Comparison of ENCODE assay signal across 10 mouse cellular contexts in genomic region chr1:18106720-18107355, GRCm38 (mm10). TPM values are rescaled to one million over a fixed set of nuclear protein-coding genes. Genes with fewer than 3 reads are reported as not detected.
DNase-seq lines count a peak whose midpoint lies in the region; ATAC-seq and TF ChIP-seq lines count a peak whose summit lies in the region.
"Had no signal": no experiment of that assay in that cellular context is flagged by ENCODE, and none has a peak within 500 bp of the region (broad histone marks: within the 10 kb centered on the region; RNA-seq: fewer than 3 reads in every experiment).

No protein-coding gene starts in this region.

- no peak for TF ChIP-seq POLR2A in brain, embryonic 14.5 days (IDR thresholded peaks at IDR 0.05; ENCODE audit: borderline replicate concordance, extremely low read depth, insufficient read depth, insufficient read length, poor library complexity, severe bottlenecking)

- no peaks in the 10 kb centered on the region for H3K36me3 ChIP-seq in liver, postnatal 0 days (replicated peaks; ENCODE audit: insufficient read depth, low read length)
- H3K36me3 ChIP-seq: heart, embryonic 15.5 days; limb, embryonic 12.5 days had no signal

- DNase-seq in liver, postnatal 0 days, result no peak
- no peak for DNase-seq in liver
- peak; percentile 81 for DNase-seq in brain, embryonic 14.5 days (ENCODE audit: low read depth)
- peak; percentile 14 for DNase-seq in retina, postnatal 7 days (ENCODE audit: low read depth, low spot score)
- no peak for DNase-seq in spleen, postnatal 10 days (ENCODE audit: low spot score in 2 of 2)
- DNase-seq in T-cell, adult 2 months (ENCODE audit: low spot score), result no peak

- TF ChIP-seq CTCF in liver, postnatal 0 days (IDR thresholded peaks at IDR 0.05; ENCODE audit: low read depth), result peak; percentile 30
- TF ChIP-seq CTCF in brain, embryonic 14.5 days (IDR thresholded peaks at IDR 0.05; ENCODE audit: borderline replicate concordance, extremely low read depth, insufficient read depth, insufficient read length), result peak; percentile 10; the same call in 1 of the 2 replicates

- no peaks in the 10 kb centered on the region for H3K9me3 ChIP-seq in liver, postnatal 0 days (ENCODE audit: low read length)
- H3K9me3 ChIP-seq: heart, embryonic 15.5 days; limb, embryonic 12.5 days had no signal

- no peak for TF ChIP-seq EP300 in liver, postnatal 0 days (IDR thresholded peaks at IDR 0.05; ENCODE audit: low read depth)

- WGBS in liver, postnatal 0 days (ENCODE audit: insufficient replicate concordance), result 27% methylated on average over 5 of the region's 5 CpGs

- ATAC-seq in liver, postnatal 0 days, result no peak
- ATAC-seq in granulocyte monocyte progenitor cell, adult 5-6 weeks (replicated peaks; ENCODE audit: poor library complexity, severe bottlenecking), result peak; percentile 50; the same call in 1 of the 2 replicates

- no peaks in the 10 kb centered on the region for H3K27me3 ChIP-seq in liver, postnatal 0 days (ENCODE audit: insufficient read depth, low read length)
- H3K27me3 ChIP-seq: heart, embryonic 15.5 days; limb, embryonic 12.5 days had no signal

- H3K4me2 ChIP-seq in liver, postnatal 0 days (ENCODE audit: low read depth, low read length), result no peak overlapping the region
- H3K4me2 ChIP-seq: heart, embryonic 15.5 days; limb, embryonic 12.5 days had no signal

- no peaks in the 10 kb centered on the region for H3K4me1 ChIP-seq in liver, postnatal 0 days (ENCODE audit: insufficient read depth)
- H3K4me1 ChIP-seq: heart, embryonic 15.5 days; limb, embryonic 12.5 days had no signal

- no peak overlapping the region for H3K4me3 ChIP-seq in liver, postnatal 0 days (ENCODE audit: low read depth, low read length)
- H3K4me3 ChIP-seq: heart, embryonic 15.5 days; limb, embryonic 12.5 days had no signal

- no peak overlapping the region for H3K27ac ChIP-seq in liver, postnatal 0 days (ENCODE audit: low read depth)
- H3K27ac ChIP-seq: heart, embryonic 15.5 days; limb, embryonic 12.5 days had no signal

- H3K9ac ChIP-seq in liver, postnatal 0 days (replicated peaks), result no peak overlapping the region
- H3K9ac ChIP-seq: heart, embryonic 15.5 days; limb, embryonic 12.5 days had no signal

RNA-seq across cellular contexts. Expression of gene Crisp4, which starts 38.9 kb away (rescaled TPM):
- polyA plus RNA-seq in liver, postnatal 0 days (2015; fragmentation: Nextera tagmentation; extraction: Ambion mirVana), result not detected in 2 replicates
- polyA plus RNA-seq in brain, embryonic 14.5 days (2012; rRNA removed), result not detected in 2 replicates
- not detected in 2 replicates for total RNA-seq in granulocyte monocyte progenitor cell, adult 5-6 weeks (2014; fragmentation: Nextera tagmentation)
- total RNA-seq in granulocyte monocyte progenitor cell, adult 5-6 weeks (2017), result not detected in 2 replicates
- polyA plus RNA-seq: cerebellum, adult 2 months; heart, embryonic 15.5 days; limb, embryonic 12.5 days had no signal

Comparison
In these comparisons a context has a peak if more than half of its experiments do, and no peak if none do; other contexts are left out.
1. DNase-seq: peak in brain, embryonic 14.5 days (single experiment) and retina, postnatal 7 days (single experiment); none in liver, postnatal 0 days (single experiment), liver (single experiment), spleen, postnatal 10 days (0 of 2) and T-cell, adult 2 months (single experiment).